Mouse (Mus musculus) MEL-GATA-1-ER (cell line): ENCODE data around the gene Gm10153.
"Not testable (repeated sequence)": the region's sequence is repeated elsewhere in the genome, so short reads cannot be mapped to it uniquely, and the experiment has no call there.

ENCODE experiments used
- DNase-seq: peaks from one replicate; pipeline ENCODE4 v3.0.0-alpha.2; 2012; ENCODE audit warnings: low read depth; ENCODE audit errors: extremely low read depth

The Gm10153 gene

DNA sequence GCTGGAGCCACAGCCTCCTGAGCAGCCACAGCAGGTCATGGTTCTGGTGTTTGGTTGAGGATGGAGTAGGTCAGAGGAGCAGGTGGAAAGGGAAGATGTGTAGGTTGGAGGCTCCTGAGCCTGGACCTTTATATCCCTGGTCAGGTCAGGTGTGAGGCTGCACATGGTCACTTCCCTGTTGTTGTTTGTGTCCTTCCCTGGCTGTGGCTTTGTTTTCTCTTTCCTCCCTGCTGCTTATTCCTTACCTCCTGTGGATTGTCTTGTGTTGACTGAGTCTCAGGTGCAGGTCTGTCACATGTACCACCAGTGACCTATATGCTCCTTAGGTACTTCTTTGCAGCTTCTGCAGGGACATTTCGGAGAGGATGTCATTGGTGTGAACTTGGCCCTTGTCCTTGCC lies 45.7 kb downstream of the Gm10153 start, which contains the start of gene Gm45337:
TSS of gene Gm45337 (minus strand) at position 101 of the 400 bp plus-strand sequence.
- DNase-seq = no peak

DNA sequence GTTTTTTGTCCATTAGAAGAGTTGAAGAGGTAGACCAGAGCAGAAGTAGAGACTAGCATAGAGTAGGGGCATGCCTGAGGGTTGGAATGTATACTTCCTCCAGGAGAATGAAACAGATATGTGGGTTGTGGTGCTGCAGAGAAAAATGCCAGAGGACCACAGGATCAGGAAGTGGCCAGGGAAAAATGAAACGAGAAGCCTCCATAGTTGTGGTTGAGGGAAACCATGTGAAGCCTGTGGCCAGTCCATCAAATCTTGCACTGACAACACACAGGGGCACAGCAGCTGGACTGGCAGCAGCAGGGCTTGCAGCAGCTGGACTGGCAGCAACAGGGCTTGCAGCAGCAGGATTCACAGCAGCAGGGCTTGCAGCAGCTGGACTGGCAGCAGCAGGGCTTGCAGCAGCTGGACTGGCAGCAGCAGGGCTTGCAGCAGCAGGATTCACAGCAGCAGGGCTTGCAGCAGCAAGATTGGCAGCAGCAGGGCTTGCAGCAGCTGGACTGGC lies 46.6 kb downstream of the Gm10153 start:
- not testable (repeated sequence) for DNase-seq

- DNase-seq = no peak
These were observed 49.5 kb downstream of the Gm10153 start for GRCm38 (mm10) chr7:142140696-142141095.
